Mouse (Mus musculus): ENCODE measurements around the gene 9130213A22Rik.

- TF ChIP-seq CTCF (IDR thresholded peaks at IDR 0.05; ENCODE audit: low read depth, low read length) (no peak), POLR2AphosphoS5 (IDR thresholded peaks at IDR 0.05; ENCODE audit: insufficient replicate concordance, low read depth, low read length) (no peak), GATA1 (IDR thresholded peaks at IDR 0.05; ENCODE audit: borderline replicate concordance, low read length) (no peak), GATA2 (IDR thresholded peaks at IDR 0.05; ENCODE audit: borderline replicate concordance, low read depth, low read length) (no peak), TAL1 (conservative IDR thresholded peaks at IDR 0.05; ENCODE audit: low read depth, low read length) (no peak)
Observed at GRCm38 (mm10) chr11:69096360-69096986, 25.9 kb downstream of the 9130213A22Rik start.
